Comparison of ENCODE assay signal across 7 mouse cellular contexts in genomic region chr5:23782051-23782810, GRCm38 (mm10). TPM values are rescaled to one million over a fixed set of nuclear protein-coding genes. Genes with fewer than 3 reads are reported as not detected.
DNase-seq lines count a peak whose midpoint lies in the region; ATAC-seq lines count a peak whose summit lies in the region.

No protein-coding gene starts in this region.

- 45% methylated on average over 8 of the region's 8 CpGs for WGBS in forebrain, embryonic 11.5 days
- 32% methylated on average over 8 of the region's 8 CpGs for WGBS in liver, embryonic 11.5 days

- peak; percentile 28 for DNase-seq in retina, postnatal 1 day
- DNase-seq in retina, embryonic 14.5 days (ENCODE audit: low spot score), result no peak
- DNase-seq in forebrain, embryonic 11.5 days (ENCODE audit: low spot score), result no peak
- DNase-seq in liver, embryonic 11.5 days (ENCODE audit: low spot score), result no peak
- no peak for DNase-seq in thymus, postnatal 10 days (ENCODE audit: low spot score in 2 of 2)
- no peak for DNase-seq in spleen, postnatal 36 days (ENCODE audit: low spot score in 2 of 2)

- H3K4me3 ChIP-seq in forebrain, embryonic 11.5 days (ENCODE audit: low read depth, low read length), result peak overlapping the region; percentile 84
- H3K4me3 ChIP-seq in liver, embryonic 11.5 days (ENCODE audit: low read depth, low read length), result peak overlapping the region; percentile 82

- no peaks in the 10 kb centered on the region for H3K36me3 ChIP-seq in forebrain, embryonic 11.5 days (ENCODE audit: control insufficient read depth, insufficient read depth, low read length)
- no peaks in the 10 kb centered on the region; the same call in 1 of the 2 replicates for H3K36me3 ChIP-seq in liver, embryonic 11.5 days (ENCODE audit: control insufficient read depth, insufficient read depth, low read length)

- H3K4me2 ChIP-seq in forebrain, embryonic 11.5 days (ENCODE audit: low read depth, low read length, severe bottlenecking), result peak overlapping the region; percentile 74
- H3K4me2 ChIP-seq in liver, embryonic 11.5 days, result peak overlapping the region; percentile 85

- no peaks in the 10 kb centered on the region for H3K27me3 ChIP-seq in forebrain, embryonic 11.5 days (ENCODE audit: control insufficient read depth, insufficient read depth, low read length)
- H3K27me3 ChIP-seq in liver, embryonic 11.5 days (replicated peaks; ENCODE audit: control insufficient read depth, insufficient read depth, low read length), result no peaks in the 10 kb centered on the region

- no peak overlapping the region for H3K27ac ChIP-seq in forebrain, embryonic 11.5 days (ENCODE audit: low read depth, low read length)
- H3K27ac ChIP-seq in liver, embryonic 11.5 days (ENCODE audit: low read depth, low read length), result no peak overlapping the region

- H3K4me1 ChIP-seq in forebrain, embryonic 11.5 days (replicated peaks; ENCODE audit: control insufficient read depth, insufficient read depth, low read length), result peaks cover 4% of the 10 kb centered on the region; the same call in 1 of the 2 replicates
- peaks cover 9% of the 10 kb centered on the region for H3K4me1 ChIP-seq in liver, embryonic 11.5 days (replicated peaks; ENCODE audit: control insufficient read depth, insufficient read depth, low read length)

- H3K9ac ChIP-seq in forebrain, embryonic 11.5 days (ENCODE audit: low read length), result peak overlapping the region; percentile 82
- peak overlapping the region; percentile 96 for H3K9ac ChIP-seq in liver, embryonic 11.5 days (ENCODE audit: low read depth, low read length)

- no peaks in the 10 kb centered on the region; the same call in 1 of the 2 replicates for H3K9me3 ChIP-seq in forebrain, embryonic 11.5 days (ENCODE audit: control insufficient read depth, low read length)
- H3K9me3 ChIP-seq in liver, embryonic 11.5 days (ENCODE audit: control insufficient read depth, low read length), result no peaks in the 10 kb centered on the region

- ATAC-seq in forebrain, embryonic 11.5 days (replicated peaks; ENCODE audit: low FRiP score), result no peak
- no peak for ATAC-seq in liver, embryonic 11.5 days (replicated peaks; ENCODE audit: low FRiP score)
- no peak for ATAC-seq in monocyte, adult 5-6 weeks (replicated peaks; ENCODE audit: insufficient number of reproducible peaks, low FRiP score, low TSS enrichment, poor library complexity, severe bottlenecking)

RNA-seq across cellular contexts. Expression of gene Pus7, which starts 1.3 kb away (rescaled TPM):
- polyA plus RNA-seq in forebrain, embryonic 11.5 days (2014; fragmentation: Nextera tagmentation; extraction: Ambion mirVana), result 31.5 and 34.7 TPM in 2 replicates
- polyA plus RNA-seq in liver, embryonic 11.5 days (2014; fragmentation: Nextera tagmentation; extraction: Ambion mirVana), result 54.3 and 56.3 TPM in 2 replicates
- total RNA-seq in monocyte, adult 5-6 weeks (2017), result 5.1 to 7.7 TPM (median 6.8 TPM) in 3 replicates

RNA-seq across cellular contexts. Expression of gene Rint1, which starts 5.3 kb away (rescaled TPM):
- polyA plus RNA-seq in forebrain, embryonic 11.5 days (2014; fragmentation: Nextera tagmentation; extraction: Ambion mirVana), result 26.6 and 31.2 TPM in 2 replicates
- 38.6 and 41.1 TPM in 2 replicates for polyA plus RNA-seq in liver, embryonic 11.5 days (2014; fragmentation: Nextera tagmentation; extraction: Ambion mirVana)
- total RNA-seq in monocyte, adult 5-6 weeks (2017), result 25.0 to 36.2 TPM (median 28.0 TPM) in 3 replicates
